Mouse (Mus musculus): Measurements from ENCODE around the gene Nfkbiz. TPM values are rescaled to one million over a fixed set of nuclear protein-coding genes. Genes with fewer than 3 reads are reported as not detected.

Nfkbiz gene
- 2.1 and 2.4 TPM in 2 replicates for polyA plus RNA-seq (2012; rRNA removed)
- 1.7 and 1.9 TPM in 2 replicates for polyA plus RNA-seq (2014; fragmentation: Nextera tagmentation; extraction: Ambion mirVana)

DNA sequence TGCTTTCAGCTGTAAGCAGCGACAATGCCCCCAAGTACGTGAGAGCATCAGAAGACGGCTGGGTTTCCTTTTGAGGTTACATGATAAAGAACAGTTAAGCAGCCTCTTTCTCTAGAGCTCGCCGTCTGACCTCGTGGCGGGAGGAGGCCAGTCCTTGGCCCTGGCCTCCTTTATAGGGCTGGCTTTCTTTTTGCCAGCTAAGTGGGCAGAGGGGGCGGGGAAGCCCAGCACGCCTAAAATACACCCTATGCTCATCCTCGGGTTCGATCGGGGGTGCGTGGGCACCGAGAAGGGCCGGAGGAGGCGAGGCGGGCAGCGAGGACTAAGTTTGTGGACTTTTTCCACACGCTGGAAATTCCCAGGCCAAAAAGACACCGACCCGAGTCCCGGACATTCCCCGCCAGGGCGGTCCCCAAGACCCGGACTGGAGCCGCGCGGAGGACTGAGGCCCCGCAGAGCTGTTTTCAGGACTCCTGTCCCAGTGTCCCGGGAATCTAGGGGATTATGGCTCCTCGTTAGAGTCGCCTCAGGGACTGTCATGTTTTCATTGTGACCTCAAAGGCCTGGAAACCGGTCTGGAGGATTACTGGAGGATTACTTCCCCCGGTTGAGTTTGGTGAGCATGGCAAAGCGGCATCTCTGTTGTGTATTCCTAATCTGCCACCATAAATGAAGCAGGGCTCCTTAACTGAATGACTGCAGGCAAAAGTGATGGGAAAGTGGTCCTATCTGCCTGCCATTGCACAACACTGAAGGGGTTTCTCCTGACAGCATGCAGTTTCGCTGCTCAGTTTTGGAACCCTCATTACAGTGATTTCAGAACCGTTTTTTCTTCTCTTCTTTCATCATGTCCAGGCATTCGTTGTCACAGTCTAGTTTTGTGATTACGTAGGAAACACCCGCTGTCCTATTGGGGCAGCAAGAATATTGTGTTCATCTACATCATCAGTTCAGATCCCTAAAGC, at the start of gene Nfkbiz:
Gene Nfkbiz (minus strand): TSS at position 390 of the 965 bp plus-strand sequence.
- H3K4me2 ChIP-seq (ENCODE audit: low read depth), result peak within 1 kb of the TSS; percentile 78
- peak; percentile 90 for ATAC-seq (ENCODE audit: insufficient read depth)
- peaks cover 0 to 11% of the 10 kb centered on the region in 2 experiments; a peak in 2 of 4 replicates for H3K4me1 ChIP-seq (replicated peaks; ENCODE audit: control insufficient read depth in 2 of 2, insufficient read depth in 2 of 2, low read length in 1 of 2)
- no peaks in the 10 kb centered on the region for H3K27me3 ChIP-seq (ENCODE audit: control insufficient read depth, insufficient read depth, low read length)
- DNase-seq (ENCODE audit: low read depth in 3 of 3, low spot score in 3 of 3), result peak; percentile 43 to 75 (median 53)
- no peaks in the 10 kb centered on the region for H3K9me3 ChIP-seq (ENCODE audit: control insufficient read depth, low read length)
- H3K36me3 ChIP-seq (replicated peaks; ENCODE audit: control insufficient read depth, insufficient read depth, low read depth), result no peaks in the 10 kb centered on the region
- TF ChIP-seq EP300 (IDR thresholded peaks at IDR 0.05; ENCODE audit: low read depth), result no peak
- no peak for TF ChIP-seq CTCF (IDR thresholded peaks at IDR 0.05; ENCODE audit: low read depth)
- WGBS (ENCODE audit: insufficient replicate concordance), result under 1% methylated on average over 40 of the region's 40 CpGs
- H3K27ac ChIP-seq, result peak within 1 kb of the TSS; percentile 51
- H3K9ac ChIP-seq (replicated peaks), result peak within 1 kb of the TSS; percentile 75
- H3K4me3 ChIP-seq (ENCODE audit: insufficient read depth in 1 of 2, low read depth in 2 of 2, low read length in 2 of 2), result peak within 1 kb of the TSS; percentile 60 to 72

DNA sequence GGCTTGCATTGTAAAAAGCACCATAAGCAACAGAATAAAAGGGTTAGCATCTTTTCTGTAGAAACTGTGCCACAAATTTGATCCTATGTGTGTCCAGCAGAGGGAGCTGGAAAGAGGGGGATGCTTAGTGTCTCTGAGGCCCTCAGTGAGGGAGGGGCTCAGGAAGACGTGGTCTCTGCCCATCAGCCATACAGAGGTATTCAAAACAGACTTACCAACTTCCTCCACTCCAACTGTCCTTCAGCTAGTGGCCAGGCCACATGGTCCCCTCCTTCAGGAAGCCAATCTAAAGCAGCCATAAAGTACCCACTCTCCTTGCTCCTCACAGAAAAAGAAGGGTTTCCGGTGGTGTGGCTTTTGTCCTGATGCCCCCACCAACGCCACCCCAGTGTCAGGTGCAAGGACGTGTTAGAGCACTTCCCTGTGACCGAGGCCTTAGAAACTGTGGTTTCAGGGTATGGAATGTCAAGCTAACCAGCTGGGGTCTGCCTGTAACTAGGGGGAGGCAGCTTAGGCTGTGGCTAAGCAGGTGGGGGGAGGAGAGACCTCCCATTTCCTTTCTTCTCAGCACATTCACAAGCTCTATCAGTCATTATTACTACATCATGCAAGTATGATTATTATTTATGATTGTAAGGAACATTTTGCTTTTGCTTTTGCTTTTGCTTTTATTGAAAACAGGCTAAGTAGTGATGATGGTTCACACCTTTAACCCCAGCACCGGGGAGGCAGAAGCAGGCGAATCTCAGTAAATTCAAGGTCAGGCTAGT, 49.3 kb upstream of the Nfkbiz start:
- no peaks in the 10 kb centered on the region for H3K9me3 ChIP-seq (ENCODE audit: control insufficient read depth, low read length)
- ATAC-seq (ENCODE audit: insufficient read depth), result 0 out of 2 replicates have a peak, but pooled peaks have one; percentile 23
- H3K4me1 ChIP-seq (replicated peaks; ENCODE audit: control insufficient read depth in 2 of 2, insufficient read depth in 2 of 2, low read length in 1 of 2), result peaks cover 5 to 11% of the 10 kb centered on the region in 2 experiments
- no peak for DNase-seq (ENCODE audit: low read depth in 3 of 3, low spot score in 3 of 3)
- WGBS (ENCODE audit: insufficient replicate concordance), result 30% methylated on average over 7 of the region's 7 CpGs
- no peak overlapping the region for H3K27ac ChIP-seq
- H3K4me2 ChIP-seq (ENCODE audit: low read depth), result no peak overlapping the region
- no peak overlapping the region for H3K9ac ChIP-seq (replicated peaks)
- no peak overlapping the region for H3K4me3 ChIP-seq (ENCODE audit: insufficient read depth in 1 of 2, low read depth in 2 of 2, low read length in 2 of 2)
- TF ChIP-seq CTCF (IDR thresholded peaks at IDR 0.05; ENCODE audit: low read depth) (peak; percentile 62), EP300 (IDR thresholded peaks at IDR 0.05; ENCODE audit: low read depth) (no peak)
- no peaks in the 10 kb centered on the region for H3K36me3 ChIP-seq (replicated peaks; ENCODE audit: control insufficient read depth, insufficient read depth, low read depth)
- no peaks in the 10 kb centered on the region for H3K27me3 ChIP-seq (ENCODE audit: control insufficient read depth, insufficient read depth, low read length)

DNA sequence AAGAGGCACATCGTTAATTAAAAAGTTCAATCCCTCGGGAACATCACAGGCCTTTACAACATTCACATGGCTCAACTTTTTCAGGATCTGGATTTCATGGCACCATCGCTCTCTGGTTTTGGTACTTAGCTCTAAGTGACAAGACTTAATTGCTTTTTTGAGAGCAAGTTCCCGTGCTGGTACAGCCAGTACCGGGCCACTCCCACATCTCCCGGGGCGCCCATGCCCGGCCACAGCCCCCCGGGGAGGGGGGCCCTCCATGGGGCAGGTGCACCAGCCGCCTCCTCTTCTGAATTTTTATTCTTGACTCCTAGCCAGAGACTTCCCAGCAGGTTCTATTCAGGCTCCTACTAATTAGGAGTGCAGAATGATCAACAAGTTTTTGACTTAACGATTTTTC, 45.5 kb upstream of the Nfkbiz start:
- no peaks in the 10 kb centered on the region for H3K36me3 ChIP-seq (replicated peaks; ENCODE audit: control insufficient read depth, insufficient read depth, low read depth)
- DNase-seq (ENCODE audit: low read depth in 3 of 3, low spot score in 3 of 3), result no peak
- H3K4me3 ChIP-seq (ENCODE audit: insufficient read depth in 1 of 2, low read depth in 2 of 2, low read length in 2 of 2), result no peak overlapping the region
- TF ChIP-seq CTCF (IDR thresholded peaks at IDR 0.05; ENCODE audit: low read depth) (no peak), EP300 (IDR thresholded peaks at IDR 0.05; ENCODE audit: low read depth) (no peak)
- no peak for ATAC-seq (ENCODE audit: insufficient read depth)
- WGBS (ENCODE audit: insufficient replicate concordance), result 76% methylated on average over 11 of the region's 11 CpGs
- no peaks in the 10 kb centered on the region for H3K9me3 ChIP-seq (ENCODE audit: control insufficient read depth, low read length)
- no peak overlapping the region for H3K9ac ChIP-seq (replicated peaks)
- no peak overlapping the region for H3K27ac ChIP-seq
- no peaks in the 10 kb centered on the region for H3K27me3 ChIP-seq (ENCODE audit: control insufficient read depth, insufficient read depth, low read length)
- no peaks in the 10 kb centered on the region for H3K4me1 ChIP-seq (replicated peaks; ENCODE audit: control insufficient read depth in 2 of 2, insufficient read depth in 2 of 2, low read length in 1 of 2)
- no peak overlapping the region for H3K4me2 ChIP-seq (ENCODE audit: low read depth)

DNA sequence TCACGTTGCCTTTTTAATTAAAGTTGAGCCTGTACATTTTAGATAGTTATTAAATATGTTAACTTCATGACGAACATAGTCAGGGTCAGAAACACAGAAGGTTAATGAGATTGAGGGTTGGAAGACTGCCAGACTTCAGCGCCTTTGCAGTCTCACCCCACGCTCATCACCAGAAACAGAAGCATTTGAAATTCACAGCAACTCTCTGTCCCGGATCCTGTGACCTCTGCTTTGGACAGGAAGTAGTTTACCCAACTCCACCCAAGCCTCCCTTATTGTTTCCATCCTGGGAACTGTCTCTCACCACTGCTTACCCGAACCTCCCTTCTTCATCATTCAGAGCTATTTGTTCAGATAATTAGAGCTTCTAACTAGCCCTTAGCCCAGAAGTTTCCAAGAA, 37.3 kb upstream of the Nfkbiz start:
- no peak for DNase-seq (ENCODE audit: low read depth in 3 of 3, low spot score in 3 of 3)
- Histone ChIP-seq H3K36me3 (replicated peaks; ENCODE audit: control insufficient read depth, insufficient read depth, low read depth) (no peaks in the 10 kb centered on the region), H3K9me3 (ENCODE audit: control insufficient read depth, low read length) (no peaks in the 10 kb centered on the region), H3K4me3 (ENCODE audit: insufficient read depth in 1 of 2, low read depth in 2 of 2, low read length in 2 of 2) (no peak overlapping the region), H3K4me1 (replicated peaks; ENCODE audit: control insufficient read depth in 2 of 2, insufficient read depth in 2 of 2, low read length in 1 of 2) (peaks cover 0 to 4% of the 10 kb centered on the region in 2 experiments; a peak in 2 of 4 replicates), H3K9ac (replicated peaks) (no peak overlapping the region), H3K4me2 (ENCODE audit: low read depth) (no peak overlapping the region), H3K27me3 (ENCODE audit: control insufficient read depth, insufficient read depth, low read length) (no peaks in the 10 kb centered on the region), H3K27ac (no peak overlapping the region)
- WGBS (ENCODE audit: insufficient replicate concordance), result 52% methylated on average over 6 of the region's 6 CpGs
- no peak for ATAC-seq (ENCODE audit: insufficient read depth)
- TF ChIP-seq EP300 (IDR thresholded peaks at IDR 0.05; ENCODE audit: low read depth), result no peak
- no peak for TF ChIP-seq CTCF (IDR thresholded peaks at IDR 0.05; ENCODE audit: low read depth)

Data from liver, embryonic 14.5 days (tissue).